ENCODE assay signal across 19 mouse cellular contexts in the genomic region with DNA sequence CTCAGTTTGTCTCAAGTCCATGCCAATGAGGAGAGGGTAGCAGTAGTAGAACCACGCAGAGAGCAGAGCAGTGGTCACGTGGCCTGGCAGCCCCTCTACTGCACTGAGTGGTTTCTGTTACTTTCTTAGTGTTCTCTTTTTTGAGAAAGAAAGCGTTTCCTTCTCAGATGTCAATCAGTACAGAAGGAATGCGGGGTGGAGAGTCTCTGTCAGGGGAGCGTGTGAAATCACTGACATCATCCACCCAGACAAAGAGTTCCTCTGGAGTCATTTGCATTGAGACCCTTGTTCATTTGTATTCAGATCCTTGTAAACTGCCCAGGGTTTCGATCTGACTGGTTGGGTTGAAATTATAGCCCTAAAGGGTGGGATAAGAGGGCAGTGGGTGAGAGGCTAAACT.
DNase-seq lines count a peak whose midpoint lies in the region; ATAC-seq lines count a peak whose summit lies in the region.
"Had no signal": no experiment of that assay in that cellular context is flagged by ENCODE, and none has a peak within 500 bp of the region (broad histone marks: within the 10 kb centered on the region; RNA-seq: fewer than 3 reads in every experiment).

No protein-coding gene starts in this region.

- peak; percentile 71 for ATAC-seq in neural tube, embryonic 12.5 days (ENCODE audit: low FRiP score, low read depth)
- no peak for ATAC-seq in neural tube, embryonic 15.5 days (ENCODE audit: low FRiP score)
- peak; percentile 69 for ATAC-seq in forebrain, embryonic 16.5 days
- ATAC-seq in erythroid progenitor cell, adult 5-6 weeks (replicated peaks; ENCODE audit: low FRiP score, poor library complexity, severe bottlenecking), result no peak
- no peak for ATAC-seq in kidney, embryonic 14.5 days (ENCODE audit: low FRiP score, low TSS enrichment)
- ATAC-seq: liver, postnatal 0 days had no signal

- H3K36me3 ChIP-seq in neural tube, embryonic 12.5 days, result no peaks in the 10 kb centered on the region
- no peaks in the 10 kb centered on the region for H3K36me3 ChIP-seq in neural tube, embryonic 15.5 days
- no peaks in the 10 kb centered on the region for H3K36me3 ChIP-seq in forebrain, embryonic 16.5 days (ENCODE audit: control insufficient read depth, insufficient read depth)
- H3K36me3 ChIP-seq in kidney, embryonic 14.5 days (ENCODE audit: control insufficient read depth, insufficient read depth, low read length), result no peaks in the 10 kb centered on the region
- H3K36me3 ChIP-seq: G1E; limb, embryonic 13.5 days had no signal

- peak; percentile 45 for DNase-seq in mesoderm, embryonic 11.5 days (ENCODE audit: low read depth, low spot score)
- no peak for DNase-seq in cerebellum, adult 9-10 months
- no peak for DNase-seq in layer of hippocampus, adult 9-11 months
- DNase-seq: adrenal gland, postnatal 14 days; gastrocnemius, postnatal 10 days; heart, postnatal 36 days; kidney, adult 18-20 months; kidney, postnatal 4 days; liver, postnatal 0 days; lung, postnatal 4 days; thymus, postnatal 4 days had no signal

- H3K4me2 ChIP-seq in neural tube, embryonic 12.5 days (replicated peaks), result no peak overlapping the region
- H3K4me2 ChIP-seq in neural tube, embryonic 15.5 days, result no peak overlapping the region
- H3K4me2 ChIP-seq in forebrain, embryonic 16.5 days (ENCODE audit: low read length), result no peak overlapping the region
- no peak overlapping the region for H3K4me2 ChIP-seq in kidney, embryonic 14.5 days (replicated peaks; ENCODE audit: low read depth, low read length)
- H3K4me2 ChIP-seq: limb, embryonic 13.5 days had no signal

- peaks cover 12% of the 10 kb centered on the region; the same call in 1 of the 2 replicates for H3K4me1 ChIP-seq in neural tube, embryonic 12.5 days
- H3K4me1 ChIP-seq in neural tube, embryonic 15.5 days, result peaks cover 4% of the 10 kb centered on the region; the same call in 1 of the 2 replicates
- H3K4me1 ChIP-seq in forebrain, embryonic 16.5 days (replicated peaks; ENCODE audit: control insufficient read depth, insufficient read depth, low read length), result 0 out of 2 replicates have a peak, but pooled peaks cover 6% of the 10 kb centered on the region
- H3K4me1 ChIP-seq in kidney, embryonic 14.5 days (ENCODE audit: control insufficient read depth, insufficient read depth, low read length), result no peaks in the 10 kb centered on the region

- H3K9ac ChIP-seq in neural tube, embryonic 12.5 days, result no peak overlapping the region
- H3K9ac ChIP-seq in neural tube, embryonic 15.5 days (replicated peaks), result no peak overlapping the region
- no peak overlapping the region for H3K9ac ChIP-seq in forebrain, embryonic 16.5 days (replicated peaks; ENCODE audit: low read depth, low read length)
- no peak overlapping the region for H3K9ac ChIP-seq in kidney, embryonic 14.5 days (ENCODE audit: low read depth, low read length)
- H3K9ac ChIP-seq: limb, embryonic 13.5 days; liver, postnatal 0 days had no signal

- H3K4me3 ChIP-seq in neural tube, embryonic 12.5 days, result no peak overlapping the region
- no peak overlapping the region for H3K4me3 ChIP-seq in neural tube, embryonic 15.5 days (replicated peaks)
- no peak overlapping the region for H3K4me3 ChIP-seq in forebrain, embryonic 16.5 days (replicated peaks; ENCODE audit: low read length)
- no peak overlapping the region for H3K4me3 ChIP-seq in kidney, embryonic 14.5 days (ENCODE audit: low read length)
- H3K4me3 ChIP-seq: limb, embryonic 13.5 days had no signal

- H3K9me3 ChIP-seq in neural tube, embryonic 12.5 days, result no peaks in the 10 kb centered on the region
- H3K9me3 ChIP-seq in neural tube, embryonic 15.5 days (replicated peaks), result no peaks in the 10 kb centered on the region
- no peaks in the 10 kb centered on the region for H3K9me3 ChIP-seq in forebrain, embryonic 16.5 days (ENCODE audit: control insufficient read depth, low read length)
- H3K9me3 ChIP-seq in kidney, embryonic 14.5 days (ENCODE audit: control insufficient read depth, low read length), result no peaks in the 10 kb centered on the region
- H3K9me3 ChIP-seq: limb, embryonic 13.5 days had no signal

- WGBS in neural tube, embryonic 12.5 days, result 35% methylated on average over 6 of the region's 6 CpGs
- WGBS in neural tube, embryonic 15.5 days, result 33% methylated on average over 6 of the region's 6 CpGs
- WGBS in forebrain, embryonic 16.5 days, result 17% methylated on average over 6 of the region's 6 CpGs
- WGBS in kidney, embryonic 14.5 days, result 80% methylated on average over 6 of the region's 6 CpGs

- H3K27ac ChIP-seq in neural tube, embryonic 12.5 days, result no peak overlapping the region
- no peak overlapping the region for H3K27ac ChIP-seq in neural tube, embryonic 15.5 days (replicated peaks)
- H3K27ac ChIP-seq in forebrain, embryonic 16.5 days (ENCODE audit: low read length), result no peak overlapping the region
- H3K27ac ChIP-seq in kidney, embryonic 14.5 days (ENCODE audit: low read depth, low read length), result no peak overlapping the region
- H3K27ac ChIP-seq: limb, embryonic 13.5 days; stomach, postnatal 0 days had no signal

- H3K27me3 ChIP-seq in neural tube, embryonic 12.5 days (replicated peaks), result no peaks in the 10 kb centered on the region
- H3K27me3 ChIP-seq in neural tube, embryonic 15.5 days (replicated peaks), result no peaks in the 10 kb centered on the region; the same call in 1 of the 2 replicates
- H3K27me3 ChIP-seq in forebrain, embryonic 16.5 days (replicated peaks; ENCODE audit: control insufficient read depth, insufficient read depth, low read length), result no peaks in the 10 kb centered on the region
- H3K27me3 ChIP-seq in kidney, embryonic 14.5 days (ENCODE audit: control insufficient read depth, insufficient read depth, low read length), result no peaks in the 10 kb centered on the region
- H3K27me3 ChIP-seq: limb, embryonic 13.5 days had no signal

Comparison
In these comparisons a context has a peak if more than half of its experiments do, and no peak if none do; other contexts are left out.
1. ATAC-seq: peak in neural tube, embryonic 12.5 days (single experiment) and forebrain, embryonic 16.5 days (single experiment); none in neural tube, embryonic 15.5 days (single experiment), erythroid progenitor cell, adult 5-6 weeks (single experiment) and kidney, embryonic 14.5 days (single experiment).